Mouse (Mus musculus): ENCODE results near the gene Man2a1. TPM values are rescaled to one million over a fixed set of nuclear protein-coding genes. Genes with fewer than 3 reads are reported as not detected.

Gene Man2a1
- total and polyA plus RNA-seq, 2 experiments from 2014 or later: 2.2 to 19.9 TPM

GRCm38 (mm10) chr17:64624439-64624838 lies 23.9 kb downstream of the Man2a1 start:
- Histone ChIP-seq H3K4me3 (ENCODE audit: low read depth, low read length) (no peak overlapping the region), H3K4me1 (ENCODE audit: insufficient read depth) (no peaks in the 10 kb centered on the region), H3K4me2 (ENCODE audit: low read depth) (no peak overlapping the region), H3K9ac (no peak overlapping the region), H3K27ac (ENCODE audit: low read depth, low read length) (no peak overlapping the region), H3K9me3 (ENCODE audit: low read length) (no peaks in the 10 kb centered on the region), H3K36me3 (ENCODE audit: insufficient read depth) (no peaks in the 10 kb centered on the region), H3K27me3 (ENCODE audit: insufficient read depth, low read length) (no peaks in the 10 kb centered on the region)
- DNase-seq (no peak), ATAC-seq (no peak)
- no peak for TF ChIP-seq CTCF (IDR thresholded peaks at IDR 0.05; ENCODE audit: low read depth)
- 91% methylated on average over 15 of the region's 15 CpGs for WGBS

GRCm38 (mm10) chr17:64628796-64629195 lies 28.3 kb downstream of the Man2a1 start:
- no peaks in the 10 kb centered on the region for H3K36me3 ChIP-seq (ENCODE audit: insufficient read depth)
- no peaks in the 10 kb centered on the region for H3K9me3 ChIP-seq (ENCODE audit: low read length)
- WGBS: 81% methylated on average over 5 of the region's 5 CpGs
- H3K4me2 ChIP-seq (ENCODE audit: low read depth): no peak overlapping the region
- H3K4me1 ChIP-seq (ENCODE audit: insufficient read depth): no peaks in the 10 kb centered on the region
- DNase-seq (no peak), ATAC-seq (no peak)
- H3K27me3 ChIP-seq (ENCODE audit: insufficient read depth, low read length): no peaks in the 10 kb centered on the region
- no peak overlapping the region for H3K4me3 ChIP-seq (ENCODE audit: low read depth, low read length)
- H3K9ac ChIP-seq: no peak overlapping the region
- H3K27ac ChIP-seq (ENCODE audit: low read depth, low read length): no peak overlapping the region
- TF ChIP-seq CTCF (IDR thresholded peaks at IDR 0.05; ENCODE audit: low read depth): no peak

GRCm38 (mm10) chr17:64629486-64629885 lies 28.9 kb downstream of the Man2a1 start:
- no peaks in the 10 kb centered on the region for H3K4me1 ChIP-seq (ENCODE audit: insufficient read depth)
- TF ChIP-seq CTCF (IDR thresholded peaks at IDR 0.05; ENCODE audit: low read depth): no peak
- ATAC-seq: no peak

GRCm38 (mm10) chr17:64630506-64630905 lies 30.0 kb downstream of the Man2a1 start:
- TF ChIP-seq CTCF (IDR thresholded peaks at IDR 0.05; ENCODE audit: low read depth): no peak
- Histone ChIP-seq H3K4me2 (ENCODE audit: low read depth) (no peak overlapping the region), H3K27ac (ENCODE audit: low read depth, low read length) (no peak overlapping the region), H3K36me3 (ENCODE audit: insufficient read depth) (no peaks in the 10 kb centered on the region), H3K9me3 (ENCODE audit: low read length) (no peaks in the 10 kb centered on the region), H3K4me1 (ENCODE audit: insufficient read depth) (no peaks in the 10 kb centered on the region), H3K4me3 (ENCODE audit: low read depth, low read length) (no peak overlapping the region), H3K9ac (no peak overlapping the region), H3K27me3 (ENCODE audit: insufficient read depth, low read length) (no peaks in the 10 kb centered on the region)
- WGBS: 93% methylated on average over 12 of the region's 12 CpGs
- ATAC-seq (no peak), DNase-seq (no peak)

More at GRCm38 (mm10) chr17:64629486-64629885, 28.9 kb downstream of the Man2a1 start:
- H3K4me3 ChIP-seq (ENCODE audit: low read depth, low read length): no peak overlapping the region
- no peak for DNase-seq
- H3K9ac ChIP-seq: no peak overlapping the region
- WGBS: 82% methylated on average over 5 of the region's 5 CpGs
- no peak overlapping the region for H3K4me2 ChIP-seq (ENCODE audit: low read depth)
- no peaks in the 10 kb centered on the region for H3K27me3 ChIP-seq (ENCODE audit: insufficient read depth, low read length)
- H3K27ac ChIP-seq (ENCODE audit: low read depth, low read length): no peak overlapping the region
- no peaks in the 10 kb centered on the region for H3K9me3 ChIP-seq (ENCODE audit: low read length)
- no peaks in the 10 kb centered on the region for H3K36me3 ChIP-seq (ENCODE audit: insufficient read depth)

- Histone ChIP-seq H3K4me2 (ENCODE audit: low read depth) (no peak overlapping the region), H3K9me3 (ENCODE audit: low read length) (no peaks in the 10 kb centered on the region), H3K36me3 (ENCODE audit: insufficient read depth) (no peaks in the 10 kb centered on the region), H3K4me1 (ENCODE audit: insufficient read depth) (no peaks in the 10 kb centered on the region), H3K27me3 (ENCODE audit: insufficient read depth, low read length) (no peaks in the 10 kb centered on the region), H3K4me3 (ENCODE audit: low read depth, low read length) (no peak overlapping the region), H3K9ac (no peak overlapping the region), H3K27ac (ENCODE audit: low read depth, low read length) (no peak overlapping the region)
- WGBS: 81% methylated on average over 8 of the region's 8 CpGs
- TF ChIP-seq CTCF (IDR thresholded peaks at IDR 0.05; ENCODE audit: low read depth): no peak
- ATAC-seq (no peak; the same call in 1 of the 2 replicates), DNase-seq (no peak)
Observed at GRCm38 (mm10) chr17:64637868-64638537, 37.5 kb downstream of the Man2a1 start.

- WGBS: 89% methylated on average over 3 of the region's 3 CpGs
- TF ChIP-seq CTCF (IDR thresholded peaks at IDR 0.05; ENCODE audit: low read depth): no peak
- no peaks in the 10 kb centered on the region for H3K4me1 ChIP-seq (ENCODE audit: insufficient read depth)
- ATAC-seq: no peak
- H3K9ac ChIP-seq: no peak overlapping the region
- no peaks in the 10 kb centered on the region for H3K27me3 ChIP-seq (ENCODE audit: insufficient read depth, low read length)
- DNase-seq: no peak
- H3K27ac ChIP-seq (ENCODE audit: low read depth, low read length): no peak overlapping the region
- H3K36me3 ChIP-seq (ENCODE audit: insufficient read depth): no peaks in the 10 kb centered on the region
- H3K4me2 ChIP-seq (ENCODE audit: low read depth): no peak overlapping the region
- H3K4me3 ChIP-seq (ENCODE audit: low read depth, low read length): no peak overlapping the region
- H3K9me3 ChIP-seq (ENCODE audit: low read length): no peaks in the 10 kb centered on the region
Observed at GRCm38 (mm10) chr17:64641376-64641775, 40.8 kb downstream of the Man2a1 start.

- Histone ChIP-seq H3K9ac (no peak overlapping the region), H3K4me1 (ENCODE audit: insufficient read depth) (no peaks in the 10 kb centered on the region), H3K4me2 (ENCODE audit: low read depth) (no peak overlapping the region), H3K4me3 (ENCODE audit: low read depth, low read length) (no peak overlapping the region), H3K27ac (ENCODE audit: low read depth, low read length) (no peak overlapping the region), H3K27me3 (ENCODE audit: insufficient read depth, low read length) (no peaks in the 10 kb centered on the region), H3K9me3 (ENCODE audit: low read length) (no peaks in the 10 kb centered on the region), H3K36me3 (ENCODE audit: insufficient read depth) (no peaks in the 10 kb centered on the region)
- ATAC-seq (no peak), DNase-seq (no peak)
- 25% methylated on average over 7 of the region's 7 CpGs for WGBS
- TF ChIP-seq CTCF (IDR thresholded peaks at IDR 0.05; ENCODE audit: low read depth): no peak
Observed at GRCm38 (mm10) chr17:64643644-64644043, 43.1 kb downstream of the Man2a1 start.

Data from forebrain, postnatal 0 days (tissue).